Mouse (Mus musculus) cerebellum, adult 11-12 months (tissue): ENCODE data around the gene Msl1.

Experiments
- DNase-seq: peaks from one replicate; pipeline ENCODE4 v3.0.0; 2022

Msl1 gene

DNA sequence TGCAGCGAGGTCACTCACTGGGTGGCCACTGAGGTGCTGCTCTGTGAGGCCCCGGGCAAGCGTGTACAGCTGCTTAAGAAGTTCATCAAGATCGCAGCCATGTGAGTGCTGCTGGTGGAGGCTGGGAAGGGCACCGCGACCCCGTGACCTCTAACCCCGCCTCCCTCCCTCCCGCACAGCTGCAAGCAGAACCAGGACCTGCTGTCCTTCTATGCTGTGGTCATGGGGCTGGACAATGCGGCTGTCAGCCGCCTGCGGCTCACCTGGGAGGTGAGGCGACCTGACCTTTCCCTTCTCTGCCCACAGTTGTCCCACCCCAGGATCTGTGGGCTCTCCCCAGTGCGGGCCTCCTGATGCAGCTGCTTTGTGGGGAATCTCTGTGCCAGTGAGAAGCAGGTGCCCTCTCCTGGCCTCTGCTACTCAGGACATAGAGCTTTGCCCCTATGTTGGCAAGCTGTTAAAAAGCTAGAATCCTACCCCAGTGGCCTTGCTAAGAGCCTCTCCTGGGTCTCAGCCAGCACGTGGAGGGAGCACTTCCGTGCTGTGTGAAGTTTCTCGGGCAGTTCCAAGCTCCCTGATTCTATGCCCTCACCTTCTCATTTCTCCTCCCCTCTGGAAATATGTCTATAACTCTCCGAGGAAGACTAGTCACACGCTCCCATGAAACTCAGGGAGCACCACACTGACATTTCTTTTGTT lies 54.0 kb downstream of the Msl1 start:
- no peak for DNase-seq

DNA sequence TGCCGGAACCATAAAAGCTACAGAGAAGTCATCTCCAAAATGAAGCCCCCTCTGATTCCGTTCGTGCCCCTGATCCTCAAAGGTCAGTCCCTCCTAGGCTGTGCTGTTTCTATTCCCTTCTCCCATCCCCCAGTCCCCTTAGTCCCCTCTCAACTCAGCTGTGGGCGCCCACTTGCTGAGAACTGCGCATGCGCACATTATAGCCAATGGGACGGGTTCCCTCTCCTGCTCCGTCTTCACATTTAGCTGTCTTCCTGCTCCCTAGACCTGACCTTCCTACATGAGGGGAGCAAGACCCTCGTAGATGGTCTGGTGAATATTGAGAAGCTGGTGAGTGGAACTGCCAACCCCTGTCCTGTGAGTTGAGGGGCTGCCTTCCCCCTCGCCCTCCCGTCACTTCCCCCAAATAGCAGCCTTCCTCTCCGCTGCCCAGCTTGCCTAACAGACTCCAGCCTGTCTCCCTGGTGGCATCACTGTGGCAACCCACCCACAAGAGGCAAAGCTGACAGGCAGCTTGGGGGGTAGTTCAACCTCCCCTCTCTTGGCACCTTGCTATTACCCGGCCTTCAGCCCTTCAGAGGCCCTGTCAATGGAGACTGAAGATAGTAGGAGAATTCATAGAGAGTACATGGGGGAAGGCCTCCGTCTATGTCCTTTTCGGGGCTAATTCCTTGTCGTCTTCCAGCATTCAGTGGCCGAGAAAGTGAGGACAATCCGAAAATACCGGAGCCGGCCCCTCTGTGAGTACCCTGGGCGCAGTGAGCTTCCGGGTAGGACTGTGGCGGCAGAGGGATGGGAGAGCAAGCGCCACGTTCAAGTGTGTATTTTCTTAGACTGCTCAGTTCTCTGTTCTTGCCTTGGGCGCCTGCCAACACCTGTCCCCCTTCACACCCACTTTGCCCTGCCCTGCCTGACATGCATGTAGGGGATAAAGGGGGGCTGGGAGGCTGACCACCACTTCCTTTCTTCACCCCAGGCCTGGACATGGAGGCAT lies 55.1 kb downstream of the Msl1 start:
- DNase-seq: no peak

- no peak for DNase-seq
Observed at GRCm38 (mm10) chr11:98854116-98854515, 58.8 kb downstream of the Msl1 start.

DNA sequence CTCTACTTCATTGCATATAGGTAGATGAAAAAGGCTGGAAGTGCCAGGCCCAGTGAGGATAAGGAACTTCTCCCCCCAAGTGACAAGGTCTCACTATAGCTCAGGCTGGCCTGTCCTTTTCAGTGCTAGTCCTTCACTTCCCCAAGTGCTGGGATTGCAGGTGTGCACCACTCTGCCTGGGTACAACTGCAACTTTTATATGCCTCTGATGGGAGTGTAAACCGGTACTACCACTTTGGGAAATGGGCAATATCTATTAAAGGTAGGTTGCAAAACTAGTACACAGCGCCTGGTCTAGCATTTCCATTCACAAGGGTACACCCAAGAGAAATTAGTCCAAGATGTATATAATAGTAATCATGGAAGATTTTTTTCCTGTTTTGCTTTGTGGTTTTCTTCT lies 59.3 kb downstream of the Msl1 start:
- DNase-seq: no peak
